Mouse (Mus musculus): ENCODE measurements at regions not wholly inside any gene's neighbourhood (a gene's known extent, or its start where the extent isn't known, plus 50 kb on each side); places are given as distances from the start of the nearest gene placed in this dataset.

DNA sequence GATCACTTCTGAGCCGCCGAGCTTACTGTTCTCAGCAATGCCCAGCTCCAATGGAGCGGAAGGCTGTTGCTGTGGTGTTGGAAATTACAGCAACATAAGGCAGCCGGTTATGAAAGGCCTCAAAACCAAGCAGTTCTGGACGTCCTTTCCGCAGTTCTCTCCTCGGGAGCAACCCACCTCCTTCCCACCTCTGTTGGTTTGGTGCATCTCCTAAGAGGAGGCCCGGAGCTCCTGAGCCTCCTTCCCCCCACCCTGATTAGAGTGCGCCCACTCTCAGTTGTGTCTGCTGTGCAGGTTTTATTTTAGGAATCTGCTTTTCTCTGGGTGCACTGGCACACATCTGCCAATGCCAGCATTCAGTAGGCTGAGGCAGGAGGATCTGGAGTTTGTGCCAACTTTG, 144.0 kb downstream of the Mtx3 start:
- no peak for ATAC-seq (ENCODE audit: low FRiP score)
- no peaks in the 10 kb centered on the region; the same call in 1 of the 2 replicates for H3K4me1 ChIP-seq (replicated peaks)

GRCm38 (mm10) chr13:92990316-92991206, 146.0 kb downstream of the Mtx3 start:
- WGBS, result 81% methylated on average over 14 of the region's 14 CpGs
- Histone ChIP-seq H3K4me3 (no peak overlapping the region), H3K4me1 (replicated peaks) (no peaks in the 10 kb centered on the region; the same call in 1 of the 2 replicates), H3K27me3 (no peaks in the 10 kb centered on the region), H3K9me3 (no peaks in the 10 kb centered on the region), H3K4me2 (no peak overlapping the region), H3K9ac (no peak overlapping the region), H3K27ac (no peak overlapping the region), H3K36me3 (no peaks in the 10 kb centered on the region)
- ATAC-seq (ENCODE audit: low FRiP score), result no peak

More for the DNA sequence above, 144.0 kb downstream of the Mtx3 start:
- Histone ChIP-seq H3K4me2 (no peak overlapping the region), H3K4me3 (no peak overlapping the region), H3K27ac (no peak overlapping the region), H3K36me3 (no peaks in the 10 kb centered on the region), H3K9ac (no peak overlapping the region), H3K9me3 (no peaks in the 10 kb centered on the region), H3K27me3 (no peaks in the 10 kb centered on the region)
- WGBS, result 78% methylated on average over 9 of the region's 9 CpGs
